In genomic region chr8:83200191-83201177, GRCm38 (mm10) we compare ENCODE assay signal across 9 mouse cellular contexts. TPM values are rescaled to one million over a fixed set of nuclear protein-coding genes. Genes with fewer than 3 reads are reported as not detected.
A peak's percentile ranks its signal among the peaks of the same experiment; 100 is the strongest.
DNase-seq lines count a peak whose midpoint lies in the region; ATAC-seq lines count a peak whose summit lies in the region.
"Had no signal": no experiment of that assay in that cellular context is flagged by ENCODE, and none has a peak within 500 bp of the region (broad histone marks: within the 10 kb centered on the region; RNA-seq: fewer than 3 reads in every experiment).

No protein-coding gene starts in this region.

- no peaks in the 10 kb centered on the region for H3K9me3 ChIP-seq in embryonic facial prominence, embryonic 14.5 days (ENCODE audit: control insufficient read depth, low read length)
- no peaks in the 10 kb centered on the region for H3K9me3 ChIP-seq in liver, embryonic 15.5 days (replicated peaks)

- H3K4me3 ChIP-seq in embryonic facial prominence, embryonic 14.5 days (ENCODE audit: low read depth, low read length), result no peak overlapping the region
- H3K4me3 ChIP-seq in liver, embryonic 15.5 days (replicated peaks), result no peak overlapping the region

- 62% methylated on average over 16 of the region's 16 CpGs for WGBS in embryonic facial prominence, embryonic 14.5 days
- WGBS in liver, embryonic 15.5 days (ENCODE audit: insufficient replicate concordance), result 61% methylated on average over 16 of the region's 16 CpGs

- H3K27me3 ChIP-seq in embryonic facial prominence, embryonic 14.5 days (replicated peaks; ENCODE audit: control insufficient read depth, insufficient read depth, low read length), result no peaks in the 10 kb centered on the region
- no peaks in the 10 kb centered on the region for H3K27me3 ChIP-seq in liver, embryonic 15.5 days
- no peaks in the 10 kb centered on the region for H3K27me3 ChIP-seq in splenic B cell, adult 2 months (ENCODE audit: control insufficient read depth, insufficient read depth, low read length, poor library complexity, severe bottlenecking)

- H3K4me1 ChIP-seq in embryonic facial prominence, embryonic 14.5 days (ENCODE audit: control insufficient read depth, insufficient read depth, low read length), result peaks cover 17% of the 10 kb centered on the region
- peaks cover 13% of the 10 kb centered on the region; the same call in 1 of the 2 replicates for H3K4me1 ChIP-seq in liver, embryonic 15.5 days (replicated peaks)

- no peaks in the 10 kb centered on the region for H3K36me3 ChIP-seq in embryonic facial prominence, embryonic 14.5 days (ENCODE audit: control insufficient read depth, insufficient read depth, low read length)
- no peaks in the 10 kb centered on the region for H3K36me3 ChIP-seq in liver, embryonic 15.5 days (replicated peaks)
- H3K36me3 ChIP-seq in splenic B cell, adult 2 months (ENCODE audit: control insufficient read depth, insufficient read depth, low read length, poor library complexity, severe bottlenecking), result no peaks in the 10 kb centered on the region

- peak; percentile 53 for DNase-seq in layer of hippocampus, adult 11-12 months (ENCODE audit: low spot score)
- DNase-seq in layer of hippocampus, postnatal 25 days (ENCODE audit: extremely low spot score in 1 of 2, low spot score in 1 of 2), result no peak
- DNase-seq in adrenal gland, postnatal 10 days, result peak; percentile 50
- peak; percentile 80 for DNase-seq in embryonic facial prominence, embryonic 14.5 days (ENCODE audit: low spot score)
- DNase-seq in splenic B cell, adult 2 months (ENCODE audit: low read depth, low spot score), result peak; percentile 25
- DNase-seq in kidney, adult 11 months, result no peak

- 0 out of 2 replicates have a peak overlapping the region, but pooled peaks have one; percentile 22 for H3K9ac ChIP-seq in embryonic facial prominence, embryonic 14.5 days (ENCODE audit: low read depth, low read length)
- H3K9ac ChIP-seq in liver, embryonic 15.5 days, result no peak overlapping the region
- H3K9ac ChIP-seq: liver, embryonic 14.5 days had no signal

- H3K4me2 ChIP-seq in embryonic facial prominence, embryonic 14.5 days (ENCODE audit: low read depth, low read length), result peak overlapping the region; percentile 35
- H3K4me2 ChIP-seq in liver, embryonic 15.5 days, result peak overlapping the region; percentile 20; the same call in 1 of the 2 replicates

- ATAC-seq in embryonic facial prominence, embryonic 14.5 days (ENCODE audit: low read depth), result peak; percentile 77
- ATAC-seq in hematopoietic stem cell, adult 5-6 weeks (replicated peaks in 1 of 2; ENCODE audit: insufficient read depth in 1 of 2, low FRiP score in 2 of 2, low TSS enrichment in 1 of 2, low read depth in 1 of 2, poor library complexity in 2 of 2, severe bottlenecking in 2 of 2), result peak; percentile 31 to 57; a peak in 2 of 4 replicates
- no peak for ATAC-seq in liver, embryonic 15.5 days (ENCODE audit: insufficient read depth)

- H3K27ac ChIP-seq in embryonic facial prominence, embryonic 14.5 days (replicated peaks; ENCODE audit: low read depth, low read length), result peak overlapping the region; percentile 73
- H3K27ac ChIP-seq in liver, embryonic 15.5 days (replicated peaks), result no peak overlapping the region
- H3K27ac ChIP-seq: liver, embryonic 14.5 days had no signal

RNA-seq across cellular contexts. Expression of gene Gm10645, which starts 34.5 kb away (rescaled TPM):
- 1 to 10 TPM; 1.2 TPM for total RNA-seq in layer of hippocampus, postnatal 25 days (2021)
- under 1 TPM; 0.45 to 0.57 TPM for total RNA-seq in adrenal gland, postnatal 10 days (2021)
- 1.3 and 1.4 TPM in 2 replicates for polyA plus RNA-seq in embryonic facial prominence, embryonic 14.5 days (2014; fragmentation: Nextera tagmentation; extraction: Ambion mirVana)
- total RNA-seq in hematopoietic stem cell, adult 5-6 weeks (2017), result 0.56 and 2.2 TPM in 2 replicates
- polyA plus RNA-seq in liver, embryonic 15.5 days (2015; fragmentation: Nextera tagmentation; extraction: Ambion mirVana), result 0.15 and 0.29 TPM in 2 replicates

RNA-seq across cellular contexts. Expression of gene Tbc1d9, which starts 35.3 kb away (rescaled TPM):
- total RNA-seq in layer of hippocampus, postnatal 25 days (2021), result 10 to 100 TPM; 66.7 to 70.1 TPM
- total RNA-seq in adrenal gland, postnatal 10 days (2021), result 1 to 10 TPM; 7.0 to 8.4 TPM
- 2.4 and 2.8 TPM in 2 replicates for polyA plus RNA-seq in embryonic facial prominence, embryonic 14.5 days (2014; fragmentation: Nextera tagmentation; extraction: Ambion mirVana)
- 7.6 and 16.9 TPM in 2 replicates for total RNA-seq in hematopoietic stem cell, adult 5-6 weeks (2017)
- polyA plus RNA-seq in liver, embryonic 15.5 days (2015; fragmentation: Nextera tagmentation; extraction: Ambion mirVana), result 0.40 and 0.53 TPM in 2 replicates

Comparison
In these comparisons a context has a peak if more than half of its experiments do, and no peak if none do; other contexts are left out.
1. DNase-seq: peak in layer of hippocampus, adult 11-12 months (single experiment), adrenal gland, postnatal 10 days (single experiment), embryonic facial prominence, embryonic 14.5 days (single experiment) and splenic B cell, adult 2 months (single experiment); none in layer of hippocampus, postnatal 25 days (0 of 2) and kidney, adult 11 months (single experiment).